Mouse (Mus musculus): ENCODE measurements around the gene Utrn. TPM values are rescaled to one million over a fixed set of nuclear protein-coding genes. Genes with fewer than 3 reads are reported as not detected.

Gene Utrn
- total RNA-seq, 4 experiments from 2014 or later, result 98.3 to 124 (median 123) TPM

DNA sequence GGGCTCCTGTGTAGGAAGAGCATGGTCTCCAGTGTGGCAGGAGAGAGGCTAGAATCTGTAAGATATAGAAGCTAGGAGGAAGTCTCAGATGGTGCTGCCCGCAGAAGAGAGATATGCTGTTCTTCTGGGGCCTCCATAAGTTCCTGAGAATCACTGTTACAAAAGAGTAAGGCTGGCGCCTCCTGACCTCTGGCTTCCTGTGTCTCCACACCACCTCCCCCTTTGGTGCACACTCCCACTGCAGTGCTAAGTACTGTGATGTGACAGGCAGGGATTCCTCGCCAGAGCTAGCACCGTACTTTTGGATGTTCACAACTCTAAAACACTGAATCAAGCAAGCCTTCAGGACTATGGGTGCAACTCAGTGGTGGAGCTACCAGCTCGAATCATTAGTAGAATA, 140.1 kb downstream of the Utrn start:
- DNase-seq, result no peak

DNA sequence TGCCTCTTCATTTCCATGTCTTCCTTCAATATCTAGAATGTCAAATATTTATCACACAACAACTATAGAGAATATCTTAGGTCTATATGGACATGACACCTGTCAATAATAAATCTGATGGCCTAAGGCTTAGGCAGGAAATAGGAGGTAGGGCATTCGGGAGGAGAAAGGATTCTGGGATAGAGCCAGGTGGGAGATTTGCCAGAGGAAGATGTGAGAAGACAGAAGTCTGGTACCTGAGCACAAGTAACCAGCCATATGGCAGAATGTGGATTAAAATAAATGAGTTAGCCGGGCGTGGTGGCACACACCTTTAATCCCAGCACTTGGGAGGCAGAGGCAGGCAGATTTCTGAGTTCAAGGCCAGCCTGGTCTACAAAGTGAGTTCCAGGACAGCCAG, 141.3 kb downstream of the Utrn start:
- no peak for DNase-seq

DNA sequence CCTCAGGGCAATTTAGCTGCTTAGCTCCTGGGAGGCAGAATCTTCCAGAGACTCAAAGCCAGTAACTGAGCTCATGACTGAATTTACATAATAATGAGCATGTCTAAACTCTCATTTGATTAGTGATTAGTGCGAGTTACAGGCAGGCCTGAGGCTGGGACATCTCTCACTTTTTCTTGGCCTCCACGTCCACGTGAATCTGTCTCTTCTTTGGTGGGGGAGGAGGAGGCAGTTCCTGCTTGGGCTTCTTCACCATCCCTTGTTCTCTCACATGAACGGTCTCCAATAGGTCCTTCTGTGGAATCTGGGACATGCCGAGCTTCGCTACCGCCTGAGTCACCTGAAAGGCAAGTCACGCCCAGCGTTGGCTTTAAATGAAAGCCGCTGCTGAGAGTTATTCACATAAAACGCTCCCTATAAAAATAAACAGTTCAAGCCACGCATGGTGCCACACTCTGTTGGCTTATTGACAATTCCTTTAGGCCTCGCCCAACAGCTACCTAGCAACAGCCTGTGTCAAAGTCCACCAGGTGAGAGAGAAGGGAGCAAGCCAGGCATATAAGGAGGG, 143.0 kb downstream of the Utrn start:
- no peak for DNase-seq

DNA sequence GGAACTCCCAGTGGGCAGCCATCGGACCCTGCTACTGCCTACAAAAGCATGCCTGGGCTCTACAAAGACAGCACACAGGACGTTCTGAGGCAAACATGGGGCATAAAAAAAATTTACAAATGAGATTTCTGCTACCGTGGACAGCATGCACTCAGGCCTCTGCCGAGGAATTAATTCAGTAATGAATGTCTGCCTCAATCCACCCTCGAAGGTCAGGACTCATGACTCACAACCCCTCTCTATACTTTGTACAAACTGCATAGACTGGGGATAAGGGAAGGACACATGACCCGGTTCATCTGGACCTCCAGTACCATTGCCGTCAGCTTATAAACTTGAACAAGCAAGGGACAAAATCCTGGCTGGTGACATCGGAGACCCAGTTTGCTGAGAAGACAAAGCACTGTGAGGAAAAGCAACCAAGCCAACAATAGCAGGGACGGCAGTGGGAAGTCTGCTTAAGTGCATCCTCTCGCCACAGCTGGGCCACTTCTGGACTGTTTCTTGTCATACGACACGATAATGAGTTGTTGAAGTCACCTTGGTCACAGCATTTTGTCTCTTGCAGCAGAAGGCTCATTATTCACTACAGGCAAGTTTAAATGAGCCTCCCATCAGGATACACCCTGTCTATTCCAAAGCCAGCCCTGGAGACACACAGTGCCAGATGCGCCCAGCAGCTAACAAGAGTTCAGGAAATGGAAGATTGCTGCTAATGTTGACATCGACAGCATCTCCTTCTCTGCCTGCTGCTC, 144.7 kb downstream of the Utrn start:
- no peak for DNase-seq

DNA sequence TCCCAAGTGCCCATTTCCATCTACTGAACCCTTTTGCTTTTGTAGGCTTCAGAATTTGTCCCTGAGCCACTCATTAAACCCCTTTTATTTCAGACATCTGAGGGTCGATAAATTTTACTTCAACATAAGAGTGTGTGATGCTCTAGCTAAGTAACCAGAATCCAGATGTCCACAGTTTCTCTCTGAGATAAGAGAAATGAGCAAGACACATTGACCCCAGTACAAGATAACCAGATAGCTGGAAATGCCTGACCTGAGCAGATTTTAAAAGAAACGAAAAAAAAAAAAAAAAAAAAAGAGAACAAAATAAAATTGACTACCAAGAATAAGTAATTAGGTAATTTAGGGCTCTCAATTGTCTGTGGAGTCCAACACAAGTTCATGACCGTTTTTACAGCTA, 145.9 kb downstream of the Utrn start:
- no peak for DNase-seq

DNA sequence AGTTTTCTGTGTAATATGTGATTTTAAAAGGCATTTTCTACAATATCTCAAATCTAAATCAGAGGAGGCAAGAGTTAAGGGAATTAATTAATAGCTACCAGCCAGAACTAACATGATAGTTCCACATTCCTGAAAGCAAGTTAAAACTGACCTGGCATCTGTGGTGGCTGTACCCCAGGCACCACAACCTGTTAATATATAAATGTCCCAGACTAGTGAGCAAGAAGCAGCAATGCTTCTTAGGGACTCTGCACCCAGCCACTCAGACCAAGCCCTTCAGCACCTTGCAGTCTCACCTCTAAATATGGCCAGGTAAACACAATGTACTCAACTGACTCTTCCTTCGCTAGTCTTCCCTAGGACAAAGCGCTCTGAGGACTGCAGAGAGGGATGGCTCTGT, 147.1 kb downstream of the Utrn start:
- DNase-seq, result no peak

DNA sequence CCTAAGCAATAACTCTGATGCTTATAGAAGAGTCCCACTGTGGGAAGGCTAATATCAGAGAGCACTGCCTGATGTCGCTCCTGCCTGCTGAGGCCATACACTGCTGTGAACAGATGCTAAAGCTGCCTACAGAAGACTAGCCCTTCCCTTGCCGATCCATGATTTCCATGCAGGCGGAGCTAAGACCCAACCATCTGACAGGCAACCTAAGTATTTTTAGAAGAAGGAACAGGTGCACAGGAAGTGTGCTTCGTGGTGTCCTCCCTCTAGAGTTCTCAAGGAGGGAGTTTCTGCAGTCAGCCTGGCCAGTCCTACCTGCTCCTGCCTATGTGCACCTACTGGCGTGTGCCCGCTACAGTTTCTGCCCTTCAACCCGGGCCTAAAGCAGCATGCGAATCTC, 150.8 kb downstream of the Utrn start:
- DNase-seq, result no peak

DNA sequence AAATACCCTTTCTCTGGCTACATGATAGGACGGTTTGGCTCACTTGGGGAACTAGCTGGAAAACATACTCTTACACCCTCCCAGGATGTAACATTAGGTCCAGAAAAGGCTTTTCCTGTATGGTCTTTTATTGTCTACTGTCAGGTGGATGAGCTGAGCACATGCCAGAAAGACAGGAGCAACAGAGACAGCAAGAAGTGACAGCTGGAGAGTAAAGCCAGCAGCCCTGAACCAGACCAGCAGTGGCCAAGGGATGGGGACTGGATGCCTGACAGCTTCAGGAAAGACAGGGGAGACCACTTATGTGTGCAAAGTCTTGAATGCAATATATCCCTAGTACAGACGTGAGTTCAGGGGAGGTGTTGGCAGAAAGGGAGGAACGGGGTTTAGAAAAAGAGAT, 151.8 kb downstream of the Utrn start:
- DNase-seq, result no peak

DNA sequence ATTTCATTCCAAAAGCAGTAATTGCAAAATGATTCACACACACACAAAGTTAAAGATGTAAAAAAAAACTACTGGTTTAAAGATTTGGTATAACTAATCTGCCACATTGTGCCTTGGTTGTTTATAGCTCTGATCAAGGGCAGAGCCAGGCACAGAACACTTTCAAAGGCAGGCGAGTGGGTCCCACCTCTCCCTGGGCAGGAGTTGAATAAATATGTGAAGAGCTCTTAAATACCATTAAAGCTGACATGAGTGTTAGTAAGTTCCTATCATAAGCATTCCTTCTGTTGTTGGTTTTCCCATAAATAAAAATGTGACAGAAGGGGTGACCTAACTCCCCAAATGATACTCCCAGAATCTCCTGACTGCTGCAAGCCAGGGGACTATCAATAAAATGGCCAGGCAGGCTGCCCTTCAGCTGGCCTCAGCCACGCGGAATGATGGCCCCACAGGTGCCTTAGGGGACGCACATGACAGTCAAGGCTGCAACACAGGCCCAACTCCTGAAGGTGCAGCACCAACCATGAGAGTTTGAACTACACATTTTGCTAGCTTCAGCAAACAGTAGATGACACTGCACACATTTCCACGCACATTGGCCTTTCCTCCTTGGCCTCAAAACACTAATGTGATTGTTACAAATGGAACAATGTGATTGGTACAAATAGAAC, 152.4 kb downstream of the Utrn start:
- DNase-seq, result no peak

DNA sequence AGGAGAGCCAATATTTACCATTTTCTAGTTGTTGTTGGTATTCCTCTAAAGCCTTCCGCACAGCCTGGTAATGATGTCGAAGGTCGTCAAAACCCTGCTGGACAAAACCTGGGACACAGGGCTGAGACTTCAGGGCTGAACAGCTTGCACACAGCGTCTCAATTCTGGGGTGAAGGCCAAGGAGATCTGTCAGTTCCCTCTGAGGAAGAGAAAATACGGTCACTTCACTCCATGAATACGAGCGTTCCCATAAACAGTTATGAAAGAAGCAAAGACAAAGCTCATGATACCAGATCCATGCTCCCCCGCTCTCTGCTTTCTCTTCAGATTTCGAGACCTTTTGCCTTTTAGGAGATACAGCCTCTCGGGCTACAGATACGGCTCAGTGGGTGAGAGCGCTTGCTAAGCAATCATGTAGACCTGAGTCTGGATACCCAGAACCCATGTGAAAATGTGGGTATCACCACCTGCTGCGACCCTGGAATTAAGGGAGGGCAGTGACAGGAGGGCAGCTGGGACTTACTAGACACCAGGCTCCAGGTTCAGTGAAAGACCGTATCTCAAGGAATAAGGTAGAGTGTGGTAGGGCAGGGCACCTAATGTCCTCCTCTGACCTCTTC, 155.8 kb downstream of the Utrn start:
- DNase-seq, result no peak

DNA sequence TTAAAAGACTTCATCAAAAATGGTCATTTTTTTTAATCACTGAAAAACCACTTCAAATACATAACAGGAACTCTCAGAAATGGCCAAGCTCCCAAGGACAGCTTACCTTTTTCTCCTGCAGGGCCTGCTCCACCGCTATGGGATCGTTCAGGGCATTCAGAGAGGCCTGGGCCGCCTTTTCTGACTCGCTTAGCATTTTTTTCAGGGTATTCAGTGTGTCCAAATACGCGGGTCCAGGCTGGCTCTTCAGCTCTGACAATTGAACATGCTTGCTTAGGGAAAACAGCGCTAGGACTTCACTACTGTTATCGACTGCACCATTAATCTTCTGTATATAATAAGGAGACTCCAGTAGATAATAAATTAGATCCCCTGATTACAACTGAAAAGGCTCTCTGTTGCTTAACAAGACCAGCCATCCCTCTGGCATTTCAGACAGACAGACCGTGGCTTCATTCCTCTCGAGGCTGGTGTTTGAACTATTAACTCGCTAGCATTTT, 157.8 kb downstream of the Utrn start:
- DNase-seq, result no peak

DNA sequence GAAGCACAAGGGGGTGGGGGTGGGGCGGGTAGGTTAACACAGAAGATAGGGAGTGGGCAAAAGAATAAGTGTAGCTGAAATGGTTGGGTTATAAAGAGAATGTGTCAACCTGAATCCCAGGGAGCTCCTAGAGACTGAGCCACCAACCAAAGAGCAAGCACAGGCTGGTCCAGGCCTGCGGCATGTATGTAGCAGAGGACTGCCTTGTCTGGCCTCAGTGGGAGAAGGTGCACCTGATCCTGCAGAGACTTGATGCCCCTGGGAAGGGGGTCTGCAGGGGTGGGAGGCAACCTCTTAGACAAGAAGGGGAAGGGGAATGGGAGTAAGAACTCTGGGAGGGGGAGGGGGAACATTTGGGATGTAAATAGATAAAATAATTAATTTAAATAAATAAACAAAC, 162.6 kb downstream of the Utrn start:
- no peak for DNase-seq

DNA sequence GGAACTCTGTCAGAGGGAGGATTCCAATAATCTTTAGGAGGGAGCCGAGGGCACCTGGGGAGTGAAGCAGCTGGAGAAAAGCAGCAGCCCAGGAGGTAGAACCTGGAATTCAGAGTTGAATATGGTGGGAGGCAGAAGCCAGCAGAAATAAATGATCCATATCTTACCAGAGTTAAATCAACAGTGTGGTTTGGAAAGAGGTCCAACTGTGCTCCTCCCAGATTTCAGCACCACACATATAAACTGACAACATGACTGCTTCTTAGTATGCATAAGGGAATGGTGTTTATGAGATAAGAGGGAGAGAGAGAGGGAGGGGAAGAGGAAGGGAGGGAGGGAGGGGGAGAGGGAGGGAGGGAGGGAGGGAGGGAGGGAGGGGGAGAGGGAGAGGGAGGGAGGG, 163.2 kb downstream of the Utrn start:
- no peak for DNase-seq

DNA sequence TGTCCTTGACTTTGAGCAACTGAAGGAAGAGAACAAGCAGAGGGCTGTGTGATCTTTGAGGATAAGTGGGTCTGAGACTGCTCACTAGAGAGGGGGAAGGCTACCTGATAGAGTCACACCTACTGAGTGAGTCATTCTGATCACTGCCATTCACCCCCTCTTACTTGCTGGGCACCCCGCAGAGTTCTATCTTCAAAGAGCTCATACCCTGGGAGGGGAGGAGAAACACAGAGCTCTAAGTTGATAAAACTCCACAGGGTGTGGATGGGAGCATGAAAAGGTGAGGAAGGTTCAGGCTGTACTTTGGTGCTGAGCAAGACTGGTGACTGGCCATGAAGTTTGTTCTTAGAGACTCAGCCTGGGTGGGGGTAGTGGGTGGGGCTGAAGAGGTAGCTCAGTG, 164.9 kb downstream of the Utrn start:
- no peak for DNase-seq

DNA sequence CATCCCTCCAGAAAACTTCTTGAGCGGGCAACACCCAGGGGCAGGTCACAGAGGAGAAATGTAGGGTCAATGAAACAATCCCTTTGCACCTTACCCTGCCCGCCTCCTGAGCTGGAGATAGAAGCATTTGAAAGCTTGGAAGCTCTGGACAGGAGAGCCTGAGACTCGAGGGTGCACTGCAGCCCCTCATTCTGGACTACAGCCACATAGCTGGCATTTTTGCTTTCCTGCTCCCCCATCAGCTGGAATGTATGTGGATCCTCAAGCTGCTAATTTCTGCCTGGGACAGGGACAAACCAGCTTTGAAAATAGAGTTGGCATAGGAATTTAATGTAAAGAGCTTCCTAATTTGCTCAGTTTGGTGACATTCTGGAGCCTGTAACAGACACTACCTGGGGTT, 165.6 kb downstream of the Utrn start:
- DNase-seq, result no peak

DNA sequence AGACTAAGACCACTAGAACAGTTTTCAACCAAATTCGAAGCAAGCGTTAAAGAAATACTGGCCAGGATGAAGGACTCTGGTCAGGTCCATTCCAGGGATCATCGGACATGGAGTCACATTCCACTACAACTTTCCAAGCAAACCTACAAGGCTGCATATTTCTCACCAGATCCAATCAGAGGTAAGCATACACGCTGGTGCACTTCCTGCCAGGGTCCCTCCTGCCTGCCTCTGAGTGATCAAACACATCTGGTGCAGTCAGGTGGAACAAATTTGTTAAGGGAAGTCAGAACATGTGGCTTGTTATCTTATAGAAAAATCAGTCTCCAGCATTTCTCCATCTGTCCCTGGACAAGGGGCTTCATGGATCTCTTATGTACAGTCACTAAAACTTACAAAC, 167.0 kb downstream of the Utrn start:
- DNase-seq, result no peak

DNA sequence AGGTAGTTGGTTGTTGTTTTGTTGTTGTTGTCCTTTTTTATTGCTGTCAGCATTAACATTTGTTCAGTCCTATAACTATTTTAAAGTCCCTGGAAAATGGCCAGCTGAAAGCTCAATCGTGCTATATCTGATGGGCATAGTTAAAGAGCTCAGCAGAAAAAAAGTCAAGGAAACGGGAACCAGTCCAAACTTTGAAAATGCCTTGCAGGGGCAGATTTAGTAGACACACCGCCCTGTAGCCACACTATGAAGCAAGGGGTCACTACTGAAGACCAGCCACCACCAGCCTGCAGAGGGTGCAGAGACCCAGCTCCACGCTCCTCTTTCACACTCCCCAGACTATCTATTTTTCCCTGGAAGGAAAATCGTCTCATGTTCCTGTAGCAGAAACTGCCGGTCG, 167.5 kb downstream of the Utrn start:
- DNase-seq, result no peak

DNA sequence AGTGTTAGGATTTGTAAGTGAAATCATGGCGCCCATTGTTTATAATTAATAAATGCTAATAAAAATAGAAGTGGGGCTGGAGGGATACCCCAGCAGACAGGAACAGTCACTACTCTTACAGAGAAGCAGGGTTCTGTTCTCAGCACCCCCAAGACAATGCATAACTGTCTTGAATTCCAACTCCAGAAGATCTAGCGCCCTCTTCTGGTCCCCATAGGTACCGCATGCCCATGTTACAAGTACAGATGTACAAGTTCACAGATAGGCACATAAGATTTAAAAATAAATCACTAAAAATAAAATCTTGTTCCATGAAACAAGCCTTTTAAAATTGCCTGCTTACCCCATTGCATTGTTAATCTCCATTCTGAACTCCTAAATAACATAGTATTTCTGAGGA, 168.6 kb downstream of the Utrn start:
- DNase-seq, result no peak

DNA sequence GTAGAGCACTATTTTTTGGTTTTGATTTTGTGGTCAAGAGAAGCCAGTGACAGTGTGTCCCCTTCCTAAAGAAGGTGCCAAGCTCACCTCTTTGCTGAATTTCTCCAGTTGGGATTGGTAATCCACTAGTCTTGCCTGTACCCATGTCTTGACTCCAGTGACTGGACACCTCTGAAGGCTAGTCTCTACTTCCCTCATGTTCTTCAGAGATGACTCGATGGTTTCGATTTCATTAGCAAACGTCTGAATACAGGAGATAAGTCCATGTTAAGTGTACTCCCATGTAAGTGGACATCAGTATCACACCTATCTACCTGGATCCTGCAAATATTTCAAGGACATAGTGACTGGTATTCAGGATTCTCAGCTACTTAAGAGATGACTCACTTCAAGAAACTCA, 171.3 kb downstream of the Utrn start:
- DNase-seq, result no peak

DNA sequence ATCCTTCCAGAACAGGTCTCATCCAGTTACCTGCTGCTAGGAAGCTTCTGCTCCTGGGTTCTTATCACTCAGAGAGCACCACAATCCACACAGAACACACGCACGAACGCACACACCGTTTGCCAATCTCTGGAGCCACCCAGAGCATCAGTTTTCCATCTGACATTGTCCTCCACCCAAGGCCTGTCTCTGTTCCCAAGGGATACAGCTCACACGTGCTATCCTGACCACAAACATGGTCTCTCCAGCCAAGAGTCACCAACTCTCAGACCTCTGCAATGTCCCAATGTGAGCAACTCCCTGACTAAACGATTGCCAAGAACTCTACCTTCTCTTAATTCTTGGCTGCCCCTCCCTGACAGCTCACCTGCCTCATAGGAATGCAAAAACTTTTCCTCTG, 172.5 kb downstream of the Utrn start:
- DNase-seq, result no peak

DNA sequence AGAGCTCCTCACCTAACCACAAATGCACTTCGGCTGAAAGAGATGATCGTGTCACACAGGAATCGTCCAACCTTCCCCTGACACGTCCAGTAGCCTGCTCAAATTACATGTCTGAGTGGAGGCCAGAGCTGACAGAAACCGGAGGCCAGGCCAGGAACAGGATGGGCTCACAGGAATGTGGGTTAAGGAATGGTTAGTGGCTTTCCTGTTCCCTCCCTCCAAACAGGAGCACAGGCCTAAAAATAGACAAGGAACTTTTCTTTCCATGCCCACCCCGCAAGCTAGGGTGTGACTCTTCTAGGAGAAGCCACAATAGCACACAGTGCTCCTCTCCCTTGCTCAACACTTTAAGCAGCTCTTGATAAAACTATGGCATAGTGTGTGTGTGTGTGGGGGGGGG, 174.4 kb downstream of the Utrn start:
- no peak for DNase-seq

DNA sequence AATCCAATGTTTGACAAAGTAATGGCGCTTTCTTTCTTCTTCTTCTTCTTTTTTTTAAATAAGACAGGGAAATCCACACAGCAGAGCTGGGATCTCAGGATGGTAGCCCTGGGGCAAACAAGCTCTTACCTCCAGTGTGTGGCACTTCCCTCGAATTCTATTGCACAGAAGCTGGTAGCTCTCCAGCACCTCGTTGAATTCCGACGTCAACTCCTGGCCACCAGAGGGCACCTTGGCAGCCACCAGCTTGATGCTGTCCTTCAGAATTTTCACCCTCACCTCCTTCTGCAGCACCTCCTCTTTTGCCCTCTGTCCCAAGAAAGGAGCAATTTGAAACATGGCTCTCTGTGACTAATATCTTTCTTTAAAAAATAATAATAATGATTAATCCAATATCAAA, 178.6 kb downstream of the Utrn start:
- DNase-seq, result peak; percentile 53

DNA sequence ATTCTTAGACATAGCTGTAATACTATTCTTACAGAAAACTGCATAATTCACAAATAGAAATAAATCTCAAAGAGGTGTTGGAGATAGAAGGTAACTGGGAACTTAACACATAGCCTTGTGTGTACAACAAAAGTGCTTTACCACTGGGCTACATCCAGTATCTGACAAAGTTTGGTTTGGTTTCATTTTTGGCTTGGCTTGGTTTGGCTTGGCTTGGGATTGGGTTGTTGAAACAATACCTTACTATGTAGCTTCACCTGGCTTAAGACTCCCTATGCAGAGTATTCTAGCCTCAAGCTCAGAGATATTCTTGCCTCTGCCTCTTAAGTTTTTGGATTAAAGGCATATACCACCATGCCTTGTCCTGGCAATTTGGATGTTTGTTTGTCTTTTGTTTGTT, 183.5 kb downstream of the Utrn start:
- no peak for DNase-seq

DNA sequence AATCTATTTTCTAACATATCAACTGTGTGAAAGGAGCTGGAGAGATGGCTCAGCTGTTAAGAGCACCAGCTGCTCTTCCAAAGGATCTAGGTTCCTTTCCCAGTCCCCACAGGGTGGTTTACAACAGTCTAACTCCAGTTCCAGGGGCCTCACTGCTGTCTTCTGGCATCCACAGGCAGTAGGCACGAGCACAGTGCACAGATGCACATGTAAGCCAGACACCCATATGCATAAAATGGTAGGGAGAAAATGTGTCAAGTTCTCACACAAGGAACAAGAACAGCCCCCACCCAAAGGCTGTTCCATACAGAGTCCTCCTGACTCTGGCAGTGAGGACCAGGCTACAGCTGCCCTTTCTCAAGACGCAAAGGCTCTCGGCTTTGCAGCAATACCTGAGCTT, 185.1 kb downstream of the Utrn start:
- DNase-seq, result no peak

All from adrenal gland, adult 8-10 months (tissue).